In the genomic region with DNA sequence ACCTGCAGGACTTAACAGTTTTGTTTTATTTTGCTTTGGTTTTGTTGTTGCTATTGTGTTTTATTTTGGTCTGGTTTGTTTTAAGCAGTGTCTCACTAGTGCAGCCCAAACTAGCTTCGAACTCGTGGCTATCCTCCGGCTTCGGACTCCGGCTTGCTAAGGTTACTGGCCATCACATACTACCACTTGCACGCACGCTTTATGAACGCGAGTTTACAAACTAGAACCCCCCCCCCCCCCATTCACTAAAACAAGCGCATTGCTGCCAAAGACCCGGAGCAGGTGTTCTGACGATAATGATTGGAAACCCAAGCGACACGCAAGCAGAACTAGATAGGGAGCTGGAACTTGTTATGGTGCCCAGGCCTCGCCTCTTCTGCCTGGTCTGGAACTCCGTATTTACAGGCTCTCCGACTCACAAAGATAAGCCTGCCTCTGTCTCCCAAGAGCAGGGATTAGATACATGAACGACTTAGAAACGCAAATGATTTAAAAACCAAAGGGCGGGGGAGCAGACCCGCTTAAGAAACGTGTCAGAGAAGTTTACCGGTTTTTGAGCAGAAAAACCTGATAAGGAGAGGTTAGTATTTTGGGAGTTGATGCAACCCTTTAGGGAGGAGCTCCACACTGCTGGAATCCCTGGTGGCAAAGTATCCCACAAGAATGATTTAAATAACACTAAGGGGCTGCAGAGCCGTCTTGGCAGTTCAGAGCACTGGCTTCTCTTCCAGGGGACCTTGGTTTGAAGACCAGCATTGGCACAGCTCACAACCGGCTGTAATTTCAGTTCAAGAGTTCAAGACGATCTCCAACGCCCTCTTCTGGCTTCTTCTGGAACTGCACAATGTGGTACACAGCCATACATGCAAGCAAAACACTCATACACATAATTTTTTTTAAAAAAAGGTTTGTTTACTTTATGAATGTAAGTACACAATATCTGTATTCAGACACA, we compare ENCODE assay signal across 8 mouse cellular contexts. TPM values are rescaled to one million over a fixed set of nuclear protein-coding genes. Genes with fewer than 3 reads are reported as not detected.
DNase-seq lines count a peak whose midpoint lies in the region; ATAC-seq and TF ChIP-seq lines count a peak whose summit lies in the region.

No protein-coding gene starts in this region.

- peaks cover 9% of the 10 kb centered on the region for H3K4me1 ChIP-seq in forebrain, postnatal 0 days (ENCODE audit: insufficient read depth)
- H3K4me1 ChIP-seq in hindbrain, embryonic 13.5 days (replicated peaks): peaks cover 21% of the 10 kb centered on the region
- peaks cover 14% of the 10 kb centered on the region for H3K4me1 ChIP-seq in limb, embryonic 10.5 days
- peaks cover 21% of the 10 kb centered on the region for H3K4me1 ChIP-seq in midbrain, embryonic 10.5 days

- peak; percentile 74 for TF ChIP-seq CTCF in forebrain, postnatal 0 days (IDR thresholded peaks at IDR 0.05; ENCODE audit: low read depth)

- H3K4me3 ChIP-seq in forebrain, postnatal 0 days (ENCODE audit: low read depth, low read length): peak overlapping the region; percentile 85
- H3K4me3 ChIP-seq in hindbrain, embryonic 13.5 days: peak overlapping the region; percentile 86
- peak overlapping the region; percentile 93 for H3K4me3 ChIP-seq in limb, embryonic 10.5 days
- peak overlapping the region; percentile 95 for H3K4me3 ChIP-seq in midbrain, embryonic 10.5 days

- H3K36me3 ChIP-seq in forebrain, postnatal 0 days (ENCODE audit: insufficient read depth): no peaks in the 10 kb centered on the region
- peaks cover 9% of the 10 kb centered on the region for H3K36me3 ChIP-seq in hindbrain, embryonic 13.5 days
- H3K36me3 ChIP-seq in limb, embryonic 10.5 days: peaks cover 19% of the 10 kb centered on the region
- H3K36me3 ChIP-seq in midbrain, embryonic 10.5 days: peaks cover 25% of the 10 kb centered on the region

- DNase-seq in urinary bladder, postnatal 25 days (ENCODE audit: low spot score): peak; percentile 44
- no peak for DNase-seq in urinary bladder, postnatal 10 days (ENCODE audit: low spot score)
- DNase-seq in cerebellum, adult 9-10 months: peak; percentile 82
- DNase-seq in forebrain, postnatal 0 days: peak; percentile 84
- peak; percentile 82 for DNase-seq in limb, embryonic 10.5 days (ENCODE audit: low spot score)
- DNase-seq in midbrain, embryonic 10.5 days (ENCODE audit: low spot score): peak; percentile 82
- DNase-seq in spleen, postnatal 36 days (ENCODE audit: low spot score in 2 of 2): peak; percentile 59 to 74

- H3K27ac ChIP-seq in forebrain, postnatal 0 days (ENCODE audit: low read depth, low read length): peak overlapping the region; percentile 76
- peak overlapping the region; percentile 84 for H3K27ac ChIP-seq in hindbrain, embryonic 13.5 days
- peak overlapping the region; percentile 86 for H3K27ac ChIP-seq in limb, embryonic 10.5 days
- H3K27ac ChIP-seq in midbrain, embryonic 10.5 days (replicated peaks): peak overlapping the region; percentile 89

- peak overlapping the region; percentile 71 for H3K4me2 ChIP-seq in forebrain, postnatal 0 days (ENCODE audit: low read depth)
- peak overlapping the region; percentile 86 for H3K4me2 ChIP-seq in hindbrain, embryonic 13.5 days

- WGBS in forebrain, postnatal 0 days: 1% methylated on average over 27 of the region's 27 CpGs
- WGBS in hindbrain, embryonic 13.5 days: 2% methylated on average over 27 of the region's 27 CpGs
- WGBS in limb, embryonic 10.5 days: 2% methylated on average over 27 of the region's 27 CpGs
- WGBS in midbrain, embryonic 10.5 days: 2% methylated on average over 27 of the region's 27 CpGs

- peak overlapping the region; percentile 90 for H3K9ac ChIP-seq in forebrain, postnatal 0 days
- peak overlapping the region; percentile 91 for H3K9ac ChIP-seq in hindbrain, embryonic 13.5 days

- ATAC-seq in forebrain, postnatal 0 days: peak; percentile 11
- peak; percentile 29 for ATAC-seq in hindbrain, embryonic 13.5 days (ENCODE audit: low FRiP score)

- H3K9me3 ChIP-seq in forebrain, postnatal 0 days (ENCODE audit: low read length): no peaks in the 10 kb centered on the region
- no peaks in the 10 kb centered on the region for H3K9me3 ChIP-seq in hindbrain, embryonic 13.5 days
- H3K9me3 ChIP-seq in limb, embryonic 10.5 days (replicated peaks): no peaks in the 10 kb centered on the region
- H3K9me3 ChIP-seq in midbrain, embryonic 10.5 days (replicated peaks): peaks cover 4% of the 10 kb centered on the region; the same call in 1 of the 2 replicates

- no peaks in the 10 kb centered on the region for H3K27me3 ChIP-seq in forebrain, postnatal 0 days (ENCODE audit: insufficient read depth, low read length)
- no peaks in the 10 kb centered on the region for H3K27me3 ChIP-seq in hindbrain, embryonic 13.5 days
- no peaks in the 10 kb centered on the region for H3K27me3 ChIP-seq in limb, embryonic 10.5 days (ENCODE audit: low read depth, poor library complexity, severe bottlenecking)
- no peaks in the 10 kb centered on the region for H3K27me3 ChIP-seq in midbrain, embryonic 10.5 days (ENCODE audit: low read depth, poor library complexity, severe bottlenecking)

RNA-seq across cellular contexts. Expression of a gene that starts 0.7 kb away (rescaled TPM):
- total RNA-seq in forebrain, postnatal 0 days (2014; rRNA removed): 67.0 and 85.5 TPM in 2 replicates
- 19.8 and 28.0 TPM in 2 replicates for polyA plus RNA-seq in forebrain, postnatal 0 days (2015; fragmentation: Nextera tagmentation; extraction: Ambion mirVana)
- 39.5 and 45.7 TPM in 2 replicates for polyA plus RNA-seq in hindbrain, embryonic 13.5 days (2015; fragmentation: Nextera tagmentation; extraction: Ambion mirVana)
- polyA plus RNA-seq in limb, embryonic 10.5 days (2016; fragmentation: Nextera tagmentation; extraction: Ambion mirVana): 31.2 and 31.9 TPM in 2 replicates
- polyA plus RNA-seq in midbrain, embryonic 10.5 days (2016; fragmentation: Nextera tagmentation; extraction: Ambion mirVana): 32.6 and 37.8 TPM in 2 replicates

RNA-seq across cellular contexts. Expression of a gene that starts 8.4 kb away (rescaled TPM):
- total RNA-seq in forebrain, postnatal 0 days (2014; rRNA removed): 33.3 and 39.7 TPM in 2 replicates
- 78.2 and 79.4 TPM in 2 replicates for polyA plus RNA-seq in forebrain, postnatal 0 days (2015; fragmentation: Nextera tagmentation; extraction: Ambion mirVana)
- polyA plus RNA-seq in hindbrain, embryonic 13.5 days (2015; fragmentation: Nextera tagmentation; extraction: Ambion mirVana): 86.6 and 96.6 TPM in 2 replicates
- polyA plus RNA-seq in limb, embryonic 10.5 days (2016; fragmentation: Nextera tagmentation; extraction: Ambion mirVana): 91.4 and 92.5 TPM in 2 replicates
- 87.9 and 103 TPM in 2 replicates for polyA plus RNA-seq in midbrain, embryonic 10.5 days (2016; fragmentation: Nextera tagmentation; extraction: Ambion mirVana)

RNA-seq across cellular contexts. Expression of a gene that starts 16.0 kb away (rescaled TPM):
- not detected in 2 replicates for total RNA-seq in forebrain, postnatal 0 days (2014; rRNA removed)
- polyA plus RNA-seq in forebrain, postnatal 0 days (2015; fragmentation: Nextera tagmentation; extraction: Ambion mirVana): not detected in 2 replicates
- polyA plus RNA-seq in hindbrain, embryonic 13.5 days (2015; fragmentation: Nextera tagmentation; extraction: Ambion mirVana): not detected in 2 replicates
- polyA plus RNA-seq in limb, embryonic 10.5 days (2016; fragmentation: Nextera tagmentation; extraction: Ambion mirVana): not detected in 2 replicates
- polyA plus RNA-seq in midbrain, embryonic 10.5 days (2016; fragmentation: Nextera tagmentation; extraction: Ambion mirVana): not detected in 2 replicates

RNA-seq across cellular contexts. Expression of a gene that starts 16.4 kb away (rescaled TPM):
- total RNA-seq in forebrain, postnatal 0 days (2014; rRNA removed): 1.7 and 2.3 TPM in 2 replicates
- polyA plus RNA-seq in forebrain, postnatal 0 days (2015; fragmentation: Nextera tagmentation; extraction: Ambion mirVana): 1.8 and 2.2 TPM in 2 replicates
- polyA plus RNA-seq in hindbrain, embryonic 13.5 days (2015; fragmentation: Nextera tagmentation; extraction: Ambion mirVana): 0.91 and 1.1 TPM in 2 replicates
- 2.7 and 4.2 TPM in 2 replicates for polyA plus RNA-seq in limb, embryonic 10.5 days (2016; fragmentation: Nextera tagmentation; extraction: Ambion mirVana)
- polyA plus RNA-seq in midbrain, embryonic 10.5 days (2016; fragmentation: Nextera tagmentation; extraction: Ambion mirVana): 0.97 and 1.00 TPM in 2 replicates

RNA-seq across cellular contexts. Expression of a gene that starts 33.6 kb away (rescaled TPM):
- 19.2 and 22.8 TPM in 2 replicates for total RNA-seq in forebrain, postnatal 0 days (2014; rRNA removed)
- polyA plus RNA-seq in forebrain, postnatal 0 days (2015; fragmentation: Nextera tagmentation; extraction: Ambion mirVana): 18.6 and 21.3 TPM in 2 replicates
- 7.2 and 7.7 TPM in 2 replicates for polyA plus RNA-seq in hindbrain, embryonic 13.5 days (2015; fragmentation: Nextera tagmentation; extraction: Ambion mirVana)
- polyA plus RNA-seq in limb, embryonic 10.5 days (2016; fragmentation: Nextera tagmentation; extraction: Ambion mirVana): 1.7 and 3.8 TPM in 2 replicates
- polyA plus RNA-seq in midbrain, embryonic 10.5 days (2016; fragmentation: Nextera tagmentation; extraction: Ambion mirVana): 3.0 and 4.7 TPM in 2 replicates
